Mouse (Mus musculus) midbrain, embryonic 14.5 days (tissue): ENCODE measurements around the gene Gm14548. TPM values are rescaled to one million over a fixed set of nuclear protein-coding genes. Genes with fewer than 3 reads are reported as not detected.
"Not testable (repeated sequence)": the region's sequence is repeated elsewhere in the genome, so short reads cannot be mapped to it uniquely, and the experiment has no call there.

Experiments
- ATAC-seq: fragments of 200-750 bp; cut with Nextera tagmentation; 2 replicates; pipeline ENCODE4 v1.8.0; 2017; ENCODE audit warnings: moderate number of reproducible peaks, moderate library complexity; ENCODE audit not compliant: low FRiP score, low TSS enrichment
- DNase-seq: peaks from one replicate; pipeline ENCODE4 v3.0.0-alpha.2; 2015
- H3K27ac ChIP-seq: fragments of 300-500 bp; sonication (generic); replicated peaks from 2 replicates; pipeline ENCODE4 v1.5.1; 2014; ENCODE audit warnings: mild to moderate bottlenecking, low read depth, low read length, moderate library complexity
- H3K27me3 ChIP-seq: fragments of 300-500 bp; sonication (generic); 2 replicates; pipeline ENCODE4 v1.6.1; 2014; ENCODE audit warnings: low read length, control low read depth, mixed read lengths; ENCODE audit not compliant: control insufficient read depth, insufficient read depth
- H3K36me3 ChIP-seq: fragments of 300-500 bp; sonication (generic); 2 replicates; pipeline ENCODE4 v1.6.1; 2014; ENCODE audit warnings: low read length, control low read depth; ENCODE audit not compliant: control insufficient read depth, insufficient read depth
- H3K4me1 ChIP-seq: fragments of 300-500 bp; sonication (generic); 2 replicates; pipeline ENCODE4 v1.6.1; 2014; ENCODE audit warnings: mild to moderate bottlenecking, antibody characterized with exemption, low read length, control low read depth; ENCODE audit not compliant: control insufficient read depth, insufficient read depth
- H3K4me2 ChIP-seq: fragments of 300-500 bp; sonication (generic); 2 replicates; pipeline ENCODE4 v1.6.1; 2014; ENCODE audit warnings: mild to moderate bottlenecking, low read length, moderate library complexity
- H3K4me3 ChIP-seq: fragments of 300-500 bp; sonication (generic); replicated peaks from 2 replicates; pipeline ENCODE4 v1.5.1; 2014; ENCODE audit warnings: low read depth, low read length
- H3K9ac ChIP-seq: fragments of 300-500 bp; sonication (generic); replicated peaks from 2 replicates; pipeline ENCODE4 v1.6.1; 2014; ENCODE audit warnings: mild to moderate bottlenecking, low read length, moderate library complexity
- H3K9me3 ChIP-seq: fragments of 300-500 bp; sonication (generic); 2 replicates; pipeline ENCODE4 v1.6.1; 2016; ENCODE audit warnings: low read length, control low read depth, mixed read lengths; ENCODE audit not compliant: control insufficient read depth
- WGBS: fragments of 180-500 bp; shearing (Covaris S2); extraction: QIAGEN DNeasy Blood & Tissue Kit; methylation state at CpG from one replicate; pipeline ENCODE4 v1.1.7; 2014; 5-methylcytosine and 5-hydroxymethylcytosine counted together
- polyA plus RNA-seq: library from polyadenylated mRNA; unstranded; fragments of >200 nt; fragmentation: Nextera tagmentation; extraction: Ambion mirVana; gene quantifications from 2 replicates; pipeline ENCODE4 v1.2.1, GENCODE M21; 2014

The Gm14548 gene
- not detected in 2 replicates for polyA plus RNA-seq

DNA sequence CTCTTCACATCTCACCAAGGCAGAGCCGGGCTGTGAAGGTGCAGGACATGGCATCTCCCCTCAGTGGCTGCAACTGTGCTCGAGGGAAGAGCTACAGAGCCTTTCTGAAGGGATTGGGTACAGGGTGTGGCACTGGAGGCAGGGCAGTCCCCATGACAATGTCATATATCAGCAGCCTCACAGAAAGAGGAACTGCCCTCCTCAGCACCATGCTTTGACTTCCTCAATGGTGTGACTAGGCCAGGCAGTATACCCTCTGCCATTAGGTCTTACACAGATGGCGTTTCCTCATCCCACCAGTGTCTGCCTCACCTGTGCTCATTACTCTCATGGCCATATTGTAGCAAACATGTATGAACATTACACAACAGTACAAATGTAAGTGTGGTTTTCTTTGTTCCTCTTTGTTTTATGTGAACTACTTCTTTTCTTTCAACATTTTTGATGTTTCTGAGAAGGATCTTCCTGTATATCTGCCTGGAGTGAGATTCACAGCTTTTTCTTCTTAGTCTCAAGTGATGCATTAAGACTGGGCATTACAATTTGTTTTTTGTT lies at the start of gene Gm14548:
Gm14548 (minus strand) TSS at position 85 of the 555 bp plus-strand sequence.
- not testable (repeated sequence) for H3K4me1 ChIP-seq, H3K36me3 ChIP-seq, H3K9ac ChIP-seq, H3K27ac ChIP-seq, H3K9me3 ChIP-seq, ATAC-seq, DNase-seq, H3K4me2 ChIP-seq, H3K27me3 ChIP-seq, H3K4me3 ChIP-seq
- 71% methylated on average over 3 of the region's 3 CpGs for WGBS

DNA sequence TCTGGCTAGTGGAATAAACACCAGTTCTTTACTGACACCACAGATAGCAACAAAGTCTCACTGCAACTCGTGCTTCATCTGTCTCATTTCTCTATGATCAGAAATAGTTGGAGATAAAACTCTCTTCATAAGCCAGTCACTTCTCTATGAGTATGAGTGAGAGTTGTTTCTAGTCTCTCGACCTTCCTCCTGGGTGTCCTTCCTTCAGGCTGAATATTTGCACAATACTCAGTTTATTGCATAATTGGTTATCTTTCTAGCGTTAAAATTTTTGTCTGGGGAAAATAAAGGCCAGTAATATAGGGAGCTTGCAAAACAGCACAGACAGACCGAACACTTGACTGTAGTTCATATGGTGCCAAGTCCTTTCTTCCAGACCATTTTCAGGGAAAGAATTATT lies 48.2 kb upstream of the Gm14548 start:
- DNase-seq = no peak
- WGBS = 78% methylated on average over 4 of the region's 4 CpGs

DNA sequence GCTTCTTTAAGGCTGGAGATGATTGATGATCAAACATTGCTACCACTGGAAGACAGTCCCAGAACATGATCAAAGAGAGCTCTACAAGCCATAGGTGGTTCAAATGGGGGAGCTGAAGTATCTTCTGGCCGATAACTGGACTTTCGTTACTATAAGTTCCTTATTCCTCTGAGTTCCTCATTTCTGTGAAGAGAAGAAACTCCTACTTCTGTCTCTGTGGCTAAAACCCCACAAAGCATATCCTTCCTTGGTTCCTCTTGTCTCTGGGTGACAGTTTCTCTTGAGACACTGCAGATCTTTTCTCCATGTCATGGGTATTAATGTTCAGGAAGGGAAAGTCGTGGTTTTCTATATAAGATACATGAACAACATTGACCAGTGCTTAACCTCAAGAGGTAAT lies 43.0 kb upstream of the Gm14548 start:
- ATAC-seq = no peak
- Histone ChIP-seq H3K4me2 (no peak overlapping the region), H3K36me3 (no peaks in the 10 kb centered on the region), H3K27ac (no peak overlapping the region), H3K4me3 (no peak overlapping the region), H3K9ac (no peak overlapping the region), H3K9me3 (no peaks in the 10 kb centered on the region), H3K4me1 (no peaks in the 10 kb centered on the region), H3K27me3 (no peaks in the 10 kb centered on the region)
- DNase-seq = no peak
- WGBS = 75% methylated on average over 3 of the region's 3 CpGs

More for the DNA sequence above, 48.2 kb upstream of the Gm14548 start:
- Histone ChIP-seq H3K4me1 (no peaks in the 10 kb centered on the region), H3K27ac (no peak overlapping the region), H3K4me2 (no peak overlapping the region), H3K27me3 (no peaks in the 10 kb centered on the region), H3K4me3 (no peak overlapping the region), H3K36me3 (no peaks in the 10 kb centered on the region), H3K9me3 (no peaks in the 10 kb centered on the region), H3K9ac (no peak overlapping the region)
- ATAC-seq = no peak

DNA sequence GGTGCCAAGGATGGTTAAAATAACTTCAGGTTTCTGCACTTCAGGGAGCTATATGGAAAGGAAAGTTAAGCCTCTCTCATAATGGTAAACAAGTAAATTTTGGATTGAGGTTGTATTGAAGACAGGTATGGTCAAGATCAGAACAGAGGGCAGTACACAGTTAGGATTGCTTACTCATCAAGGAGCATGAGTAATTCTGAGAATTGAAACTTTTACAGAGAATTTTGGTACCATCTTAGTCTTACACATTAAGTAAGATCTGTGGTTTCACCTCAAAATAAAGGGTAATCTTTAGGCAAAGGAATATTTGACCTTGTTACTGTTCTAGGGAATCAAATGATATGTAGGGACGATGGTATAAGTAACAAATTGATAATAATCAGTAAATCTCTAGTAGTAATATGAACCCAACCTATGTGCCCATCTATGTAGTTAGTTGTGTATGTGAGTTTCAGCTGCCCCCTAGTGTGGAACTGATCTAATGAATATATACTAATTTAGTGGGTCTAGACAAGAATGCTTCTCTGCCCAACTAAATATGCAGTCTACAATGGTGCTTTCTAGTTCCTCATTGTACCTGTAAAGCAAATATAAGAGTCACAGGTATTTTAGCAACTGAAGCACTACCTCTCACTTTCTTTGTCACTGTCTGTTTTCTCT lies 42.1 kb upstream of the Gm14548 start:
- no peak for ATAC-seq
- Histone ChIP-seq H3K4me2 (no peak overlapping the region), H3K27ac (no peak overlapping the region), H3K36me3 (no peaks in the 10 kb centered on the region), H3K27me3 (no peaks in the 10 kb centered on the region), H3K9ac (no peak overlapping the region), H3K4me1 (no peaks in the 10 kb centered on the region), H3K4me3 (no peak overlapping the region), H3K9me3 (no peaks in the 10 kb centered on the region)
- no peak for DNase-seq
- WGBS = 76% methylated on average over 1 of the region's 1 CpGs

DNA sequence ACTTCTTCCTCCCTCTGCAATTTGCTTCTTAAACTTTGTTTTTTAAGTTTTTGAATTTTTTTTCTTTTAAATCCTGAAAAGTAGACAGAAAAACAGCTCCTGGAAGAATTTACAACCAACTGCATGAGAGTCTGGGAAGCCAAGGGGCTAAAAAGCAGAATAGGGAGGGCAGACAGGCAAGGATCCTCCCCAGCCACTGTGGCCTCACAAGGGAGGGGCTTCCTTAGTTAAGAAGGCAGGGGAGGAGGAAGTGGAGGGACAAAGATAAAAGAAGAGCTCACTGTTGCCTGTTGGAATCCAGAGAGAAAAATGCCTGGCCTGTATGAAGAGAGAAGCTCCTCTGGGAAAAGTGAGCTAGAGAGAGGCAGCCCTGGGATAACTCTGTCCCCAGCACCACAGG lies 37.6 kb upstream of the Gm14548 start:
- not testable (repeated sequence) for DNase-seq, H3K4me3 ChIP-seq, ATAC-seq

DNA sequence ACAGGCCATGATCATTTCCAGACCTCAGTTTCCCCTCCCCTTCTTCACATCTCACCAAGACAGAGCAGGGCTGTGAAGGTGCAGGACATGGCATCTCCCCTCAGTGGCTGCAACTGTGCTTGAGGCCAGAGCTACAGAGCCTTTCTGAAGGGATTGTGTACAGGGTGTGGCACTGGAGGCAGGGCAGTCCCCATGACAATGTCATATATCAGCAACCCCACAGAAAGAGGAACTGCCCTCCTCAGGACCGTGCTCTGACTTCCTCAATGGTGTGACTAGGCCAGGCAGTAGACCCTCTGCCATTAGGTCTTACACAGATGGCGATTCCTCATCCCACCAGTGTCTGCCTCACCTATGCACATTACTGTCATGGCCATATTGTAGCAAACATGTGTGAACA lies 17.5 kb upstream of the Gm14548 start, which contains the start of gene Lilra6:
Lilra6 (minus strand) TSS at position 117 of the 400 bp plus-strand sequence.
- not testable (repeated sequence) for H3K4me3 ChIP-seq, H3K27me3 ChIP-seq, ATAC-seq, H3K9me3 ChIP-seq, H3K4me1 ChIP-seq, H3K9ac ChIP-seq, H3K36me3 ChIP-seq, H3K27ac ChIP-seq, DNase-seq, H3K4me2 ChIP-seq
- WGBS = 73% methylated on average over 2 of the region's 2 CpGs

More for the DNA sequence above, 37.6 kb upstream of the Gm14548 start:
- not testable (repeated sequence) for H3K9ac ChIP-seq, H3K36me3 ChIP-seq, H3K4me2 ChIP-seq, H3K4me1 ChIP-seq, H3K27me3 ChIP-seq, H3K9me3 ChIP-seq, H3K27ac ChIP-seq

DNA sequence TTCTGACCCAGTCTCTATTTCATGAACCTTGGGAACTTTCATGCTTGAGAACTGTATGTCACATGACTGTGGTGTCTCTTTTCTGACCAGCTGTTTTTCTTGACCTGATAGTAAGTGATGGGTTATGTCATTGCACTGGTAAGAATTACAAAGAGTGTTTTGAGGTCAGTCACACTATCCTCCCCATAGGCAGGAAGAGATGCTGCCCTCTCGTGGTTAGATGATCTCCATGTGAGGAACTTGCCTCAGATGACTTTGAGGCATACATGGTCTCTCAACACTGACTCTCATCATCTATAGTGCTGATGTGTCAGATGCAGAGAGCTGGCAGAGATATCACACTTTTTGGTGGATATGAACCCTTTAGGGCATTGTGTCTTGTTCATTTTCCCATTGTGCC lies 5.8 kb upstream of the Gm14548 start:
- Histone ChIP-seq H3K9ac (no peak overlapping the region), H3K9me3 (no peaks in the 10 kb centered on the region), H3K4me3 (no peak overlapping the region), H3K27me3 (no peaks in the 10 kb centered on the region), H3K36me3 (no peaks in the 10 kb centered on the region), H3K27ac (no peak overlapping the region), H3K4me1 (no peaks in the 10 kb centered on the region), H3K4me2 (no peak overlapping the region)
- no peak for DNase-seq
- no peak for ATAC-seq
- WGBS = 21% methylated on average over 1 of the region's 1 CpGs

DNA sequence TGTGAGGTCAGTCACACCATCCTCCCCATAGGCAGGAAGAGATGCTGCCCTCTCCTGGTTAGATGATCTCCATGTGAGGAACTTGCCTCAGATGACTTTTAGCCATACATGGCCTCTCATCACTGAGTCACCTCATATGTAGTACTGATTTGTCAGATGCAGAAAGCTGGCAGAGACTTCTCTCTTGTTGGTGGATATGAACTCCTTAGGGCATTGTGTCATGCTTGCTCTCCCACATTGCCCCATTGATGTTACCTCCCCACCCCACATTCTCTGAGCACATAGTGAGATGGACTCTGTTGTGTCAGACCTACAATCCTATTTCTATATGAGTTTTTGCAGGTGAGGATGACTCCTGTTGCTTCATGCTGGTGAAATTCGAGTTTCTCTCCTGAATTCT lies 22.9 kb downstream of the Gm14548 start:
- WGBS = no CpG with 5 or more reads among the region's 1 CpGs
- H3K27ac ChIP-seq, H3K9ac ChIP-seq, H3K4me2 ChIP-seq, H3K4me3 ChIP-seq, H3K27me3 ChIP-seq, H3K9me3 ChIP-seq, H3K4me1 ChIP-seq, ATAC-seq, DNase-seq, H3K36me3 ChIP-seq: not testable (repeated sequence)

DNA sequence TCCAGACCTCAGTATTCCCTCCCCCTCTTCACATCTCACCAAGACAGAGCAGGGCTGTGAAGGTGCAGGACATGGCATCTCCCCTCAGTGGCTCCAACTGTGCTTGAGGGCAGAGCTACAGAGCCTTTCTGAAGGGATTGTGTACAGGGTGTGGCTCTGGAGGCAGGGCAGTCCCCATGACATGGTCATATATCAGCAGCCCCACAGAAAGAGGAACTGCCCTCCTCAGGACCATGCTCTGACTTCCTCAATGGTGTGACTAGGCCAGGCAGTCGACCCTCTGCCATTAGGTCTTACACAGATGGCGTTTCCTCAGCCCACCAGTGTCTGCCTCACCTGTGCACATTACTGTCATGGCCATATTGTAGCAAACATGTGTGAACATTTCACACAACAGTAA lies 53.0 kb downstream of the Gm14548 start, which contains the start of gene Pira2:
Pira2 (minus strand) TSS at position 101 of the 400 bp plus-strand sequence.
- not testable (repeated sequence) for DNase-seq, H3K27ac ChIP-seq, ATAC-seq, H3K4me1 ChIP-seq, H3K27me3 ChIP-seq, H3K4me3 ChIP-seq, H3K9ac ChIP-seq, H3K9me3 ChIP-seq, H3K4me2 ChIP-seq, H3K36me3 ChIP-seq
- no CpG with 5 or more reads among the region's 2 CpGs for WGBS
